In genomic region chr1:172685178-172685577, GRCm38 (mm10) we compare ENCODE assay signal across 33 mouse cellular contexts. TPM values are rescaled to one million over a fixed set of nuclear protein-coding genes. Genes with fewer than 3 reads are reported as not detected.
DNase-seq lines count a peak whose midpoint lies in the region.
"Had no signal": no experiment of that assay in that cellular context is flagged by ENCODE, and none has a peak within 500 bp of the region (broad histone marks: within the 10 kb centered on the region; RNA-seq: fewer than 3 reads in every experiment).

No protein-coding gene starts in this region.

- intact Hi-C loops in left cerebral cortex, postnatal 4 days (cut with DNase I) = no loop called here

- DNase-seq in adrenal gland, adult (ENCODE audit: inconsistent age in 2 of 2, low spot score in 1 of 2) = peak; percentile 38 to 79
- no peak for DNase-seq in adrenal gland, postnatal 4 days (ENCODE audit: low spot score in 2 of 2)
- DNase-seq in left cerebral cortex, postnatal 4 days = peak; percentile 6
- no peak for DNase-seq in left cerebral cortex, adult 9 months (ENCODE audit: low spot score in 2 of 2)
- DNase-seq in adrenal gland, adult 2 months = peak; percentile 59
- DNase-seq in adrenal gland, postnatal 36 days = peak; percentile 27 to 42
- DNase-seq in kidney, postnatal 36 days = no peak
- DNase-seq: cerebellum, adult 11-12 months; cerebellum, adult 9-11 months; gastrocnemius, postnatal 36 days; kidney, adult 18-20 months; kidney, postnatal 4 days; lung, postnatal 36 days; right cerebral cortex, postnatal 25 days; spleen, adult 18-20 months; thymus, postnatal 14 days had no signal

RNA-seq across cellular contexts. Expression of gene Crp, which starts 12.7 kb away (rescaled TPM):
- total RNA-seq in adrenal gland, postnatal 4 days (2021) = 10 to 100 TPM in 1 of 2 experiments, under 1 TPM in 1; 0.45 to 10.9 TPM
- not detected for total RNA-seq in left cerebral cortex, postnatal 4 days (2021)
- 1 to 10 TPM in 1 of 2 experiments, not detected in 1; 1.0 TPM for total RNA-seq in adrenal gland, adult 2 months (2021)
- not detected in 2 replicates for polyA plus RNA-seq in adrenal gland, adult 2 months (2012; rRNA removed)
- total RNA-seq in adrenal gland, postnatal 36 days (2021) = under 1 TPM in 1 of 2 experiments, not detected in 1; 0.40 TPM
- total RNA-seq: CH12.LX; ES-E14; gastrocnemius, adult 18-20 months; hematopoietic stem cell, adult 5-6 weeks; layer of hippocampus, adult 8-10 months; layer of hippocampus, postnatal 25 days; left cerebral cortex, adult 8-10 months; megakaryocyte, adult 5-6 weeks had no signal
- polyA plus RNA-seq: activated CD4-positive, CD25-positive, alpha-beta regulatory T cell, adult 4 months; C2C12; embryonic facial prominence, embryonic 11.5 days; forebrain, embryonic 13.5 days; frontal cortex, adult 2 months; heart, postnatal 0 days; limb, embryonic 10.5 days; midbrain, embryonic 11.5 days; urinary bladder, adult 2 months had no signal

RNA-seq across cellular contexts. Expression of gene Dusp23, which starts 52.4 kb away (rescaled TPM):
- total RNA-seq in adrenal gland, postnatal 4 days (2021) = 1 to 10 TPM; 7.1 to 7.8 TPM
- total RNA-seq in left cerebral cortex, postnatal 4 days (2021) = 1 to 10 TPM; 5.8 to 6.9 TPM
- 1 to 10 TPM; 7.0 to 7.3 TPM for total RNA-seq in adrenal gland, adult 2 months (2021)
- 29.4 and 32.0 TPM in 2 replicates for polyA plus RNA-seq in adrenal gland, adult 2 months (2012; rRNA removed)
- total RNA-seq in adrenal gland, postnatal 36 days (2021) = 1 to 10 TPM; 7.1 to 7.7 TPM

Comparison
In these comparisons a context has a peak if more than half of its experiments do, and no peak if none do; other contexts are left out.
1. DNase-seq: peak in adrenal gland, adult (2 of 2), left cerebral cortex, postnatal 4 days (single experiment), adrenal gland, adult 2 months (single experiment) and adrenal gland, postnatal 36 days (2 of 2); none in adrenal gland, postnatal 4 days (0 of 2), left cerebral cortex, adult 9 months (0 of 2) and kidney, postnatal 36 days (0 of 2).